Mouse (Mus musculus): ENCODE data around the gene Pramef6. TPM values are rescaled to one million over a fixed set of nuclear protein-coding genes. Genes with fewer than 3 reads are reported as not detected.

Gene Pramef6
- not detected for polyA plus RNA-seq (2014; fragmentation: Illumina TruSeq; extraction: RNeasy Lipid Tissue Mini Kit (QIAGEN cat#74804); ENCODE audit: low read depth, low replicate concordance)

GRCm38 (mm10) chr4:143900280-143900679 is at the start of gene Pramef6:
Pramef6 (minus strand) TSS chr4:143900380.

GRCm38 (mm10) chr4:143846197-143846596 is 54.0 kb downstream of the Pramef6 start, which contains the start of gene Gm13103:
Gm13103 (plus strand) TSS chr4:143846497.

Other genes starting within 250 kb of the Pramef6 start
- gene Gm13088, start 243.1 kb downstream of the Pramef6 start, polyA plus RNA-seq (2014; fragmentation: Illumina TruSeq; extraction: RNeasy Lipid Tissue Mini Kit (QIAGEN cat#74804); ENCODE audit: low read depth, low replicate concordance), result not detected
- not detected for gene Gm13089, start 197.7 kb downstream of the Pramef6 start, polyA plus RNA-seq (2014; fragmentation: Illumina TruSeq; extraction: RNeasy Lipid Tissue Mini Kit (QIAGEN cat#74804); ENCODE audit: low read depth, low replicate concordance)
- not detected for gene Gm13078, start 180.9 kb downstream of the Pramef6 start, polyA plus RNA-seq (2014; fragmentation: Illumina TruSeq; extraction: RNeasy Lipid Tissue Mini Kit (QIAGEN cat#74804); ENCODE audit: low read depth, low replicate concordance)
- not detected for gene Gm13023, start 111.0 kb downstream of the Pramef6 start, polyA plus RNA-seq (2014; fragmentation: Illumina TruSeq; extraction: RNeasy Lipid Tissue Mini Kit (QIAGEN cat#74804); ENCODE audit: low read depth, low replicate concordance)
- gene Gm13084, start 84.3 kb downstream of the Pramef6 start, polyA plus RNA-seq (2014; fragmentation: Illumina TruSeq; extraction: RNeasy Lipid Tissue Mini Kit (QIAGEN cat#74804); ENCODE audit: low read depth, low replicate concordance), result not detected
- not detected for gene Gm13103, start 53.9 kb downstream of the Pramef6 start, polyA plus RNA-seq (2014; fragmentation: Illumina TruSeq; extraction: RNeasy Lipid Tissue Mini Kit (QIAGEN cat#74804); ENCODE audit: low read depth, low replicate concordance)
- gene Pramef25, start 50.6 kb upstream of the Pramef6 start, polyA plus RNA-seq (2014; fragmentation: Illumina TruSeq; extraction: RNeasy Lipid Tissue Mini Kit (QIAGEN cat#74804); ENCODE audit: low read depth, low replicate concordance), result not detected
- not detected for gene Gm13101, start 66.6 kb upstream of the Pramef6 start, polyA plus RNA-seq (2014; fragmentation: Illumina TruSeq; extraction: RNeasy Lipid Tissue Mini Kit (QIAGEN cat#74804); ENCODE audit: low read depth, low replicate concordance)
- gene Pramef17, start 94.0 kb upstream of the Pramef6 start, polyA plus RNA-seq (2014; fragmentation: Illumina TruSeq; extraction: RNeasy Lipid Tissue Mini Kit (QIAGEN cat#74804); ENCODE audit: low read depth, low replicate concordance), result not detected
- not detected for gene Pramel4, start 158.7 kb upstream of the Pramef6 start, polyA plus RNA-seq (2014; fragmentation: Illumina TruSeq; extraction: RNeasy Lipid Tissue Mini Kit (QIAGEN cat#74804); ENCODE audit: low read depth, low replicate concordance)
- gene Gm13102, start 206.1 kb upstream of the Pramef6 start, polyA plus RNA-seq (2014; fragmentation: Illumina TruSeq; extraction: RNeasy Lipid Tissue Mini Kit (QIAGEN cat#74804); ENCODE audit: low read depth, low replicate concordance), result not detected